Mouse (Mus musculus): Measurements from ENCODE around the gene Rad51b.

- TF ChIP-seq CTCF (conservative IDR thresholded peaks at IDR 0.05; ENCODE audit: low read length) (no peak), POU5F1 (IDR thresholded peaks at IDR 0.05; ENCODE audit: borderline replicate concordance, low read length) (no peak)
Observed at GRCm38 (mm10) chr12:79648812-79649700, 352.0 kb downstream of the Rad51b start.

All from E14TG2a.4 (cell line).